Mouse (Mus musculus) kidney, postnatal 25 days (tissue): ENCODE data around the gene Add3.
"Not testable (repeated sequence)": the region's sequence is repeated elsewhere in the genome, so short reads cannot be mapped to it uniquely, and the experiment has no call there.

Experiments used
- DNase-seq, 2 experiments: peaks; one replicate each; pipeline ENCODE4 v3.0.0; 2021; ENCODE audit warnings: mixed read lengths in 2 of 2

Add3 gene

GRCm38 (mm10) chr19:53193964-53194582, 53.8 kb downstream of the Add3 start:
- peak in 1 of 2 experiments; percentile 49 for DNase-seq

GRCm38 (mm10) chr19:53194751-53195520, 54.7 kb downstream of the Add3 start:
- DNase-seq, result no peak

DNA sequence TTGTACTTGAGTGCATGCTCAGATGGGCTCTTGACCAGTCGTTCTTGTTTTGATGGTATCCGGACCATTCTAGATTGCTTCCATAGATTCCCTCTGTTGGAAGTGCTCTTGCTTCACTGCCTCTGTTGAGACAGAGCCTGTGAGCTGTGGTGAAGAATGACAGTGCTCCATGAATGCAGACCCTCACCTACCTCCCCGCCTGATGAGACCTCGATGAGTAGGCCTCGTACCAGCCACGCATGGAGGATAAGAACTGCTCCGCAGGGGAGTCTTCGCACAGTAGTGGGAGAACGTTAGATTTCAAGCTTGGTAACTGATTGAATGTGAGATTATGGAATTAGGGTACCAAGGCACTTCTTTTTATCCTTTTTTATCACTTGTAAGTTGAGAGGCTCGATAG, 56.7 kb downstream of the Add3 start:
- no peak for DNase-seq

DNA sequence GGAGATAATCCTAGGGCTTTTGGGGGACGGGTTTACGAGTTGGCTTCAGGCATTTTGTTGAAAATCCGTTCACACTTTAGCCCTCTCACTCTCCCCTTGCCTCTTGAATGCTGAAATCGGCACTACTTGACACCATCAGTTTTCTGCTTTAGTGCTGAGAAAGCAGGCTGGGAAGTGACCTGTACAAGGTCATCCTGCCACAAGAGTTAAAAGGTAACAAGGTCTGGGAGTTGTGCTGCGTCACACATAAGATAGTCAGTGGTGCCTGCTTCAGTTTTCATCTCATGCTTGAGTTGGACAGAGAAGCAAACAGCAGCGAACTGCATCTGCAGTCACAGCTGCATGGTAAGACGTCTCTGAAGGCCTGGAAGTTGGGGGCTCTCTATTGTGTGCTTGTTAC, 57.5 kb downstream of the Add3 start:
- DNase-seq, result peak; percentile 34 to 52

DNA sequence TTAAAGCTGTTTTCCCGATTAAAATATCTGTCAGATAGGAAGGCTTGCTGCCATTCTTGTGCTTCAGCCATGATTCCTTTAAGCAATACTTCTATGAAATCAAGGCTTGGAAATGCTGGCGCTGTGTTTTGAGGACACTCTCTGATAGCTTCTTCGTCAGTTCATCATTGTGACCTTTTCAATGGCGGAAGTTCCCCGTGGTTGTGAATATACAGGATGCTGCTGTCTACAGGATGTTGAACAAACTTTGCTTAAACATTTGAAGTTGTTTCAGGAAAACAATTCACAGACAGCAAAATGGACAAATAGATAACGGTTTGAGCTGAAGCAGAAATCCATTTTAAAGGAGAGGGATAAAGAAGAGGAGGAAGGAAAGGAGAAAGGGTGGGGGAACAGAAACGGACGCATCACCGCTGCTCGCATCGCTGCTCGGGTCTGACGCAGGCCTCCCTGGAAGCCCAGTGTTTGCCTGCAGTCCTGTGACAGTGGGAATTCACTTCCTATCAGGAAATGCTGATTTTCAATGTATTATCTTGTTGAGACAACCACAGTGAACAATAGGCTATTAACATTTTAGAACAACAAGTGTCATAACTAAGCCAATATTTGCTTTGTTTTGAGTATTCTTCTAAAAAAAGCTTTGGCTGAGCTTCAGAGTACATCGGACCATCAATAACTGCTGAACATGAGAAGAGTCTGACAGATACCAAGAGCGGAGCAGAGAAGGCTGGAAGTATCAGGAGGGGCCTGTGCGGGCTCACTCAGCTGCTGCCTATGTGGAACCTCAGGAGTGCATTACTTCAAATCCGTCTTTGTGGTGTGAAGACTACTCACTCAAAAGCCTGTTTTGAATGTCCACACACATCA, 58.7 kb downstream of the Add3 start:
- peak in 1 of 2 experiments; percentile 59 for DNase-seq

GRCm38 (mm10) chr19:53199711-53200110, 59.5 kb downstream of the Add3 start:
- no peak for DNase-seq

DNA sequence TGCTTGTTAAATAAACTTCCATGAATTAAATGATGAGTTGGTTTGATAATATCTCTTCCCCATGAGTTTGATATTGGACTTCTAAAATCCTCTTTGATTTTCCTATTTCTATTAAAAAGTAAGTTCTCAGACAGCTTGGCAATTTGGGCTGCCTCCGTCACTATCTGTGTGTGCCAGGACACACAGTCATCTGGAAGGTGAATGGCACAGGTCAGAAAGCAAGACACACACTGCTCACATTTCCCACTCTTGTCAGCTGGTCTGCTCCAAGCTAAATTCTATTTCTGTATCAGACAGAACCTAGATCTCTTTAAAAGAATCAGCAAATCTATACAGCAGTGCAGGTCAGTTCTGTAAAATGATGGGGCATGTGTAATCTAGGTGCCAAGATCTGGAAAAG, 61.9 kb downstream of the Add3 start:
- no peak for DNase-seq

GRCm38 (mm10) chr19:53206986-53207385, 66.7 kb downstream of the Add3 start:
- DNase-seq, result no peak

DNA sequence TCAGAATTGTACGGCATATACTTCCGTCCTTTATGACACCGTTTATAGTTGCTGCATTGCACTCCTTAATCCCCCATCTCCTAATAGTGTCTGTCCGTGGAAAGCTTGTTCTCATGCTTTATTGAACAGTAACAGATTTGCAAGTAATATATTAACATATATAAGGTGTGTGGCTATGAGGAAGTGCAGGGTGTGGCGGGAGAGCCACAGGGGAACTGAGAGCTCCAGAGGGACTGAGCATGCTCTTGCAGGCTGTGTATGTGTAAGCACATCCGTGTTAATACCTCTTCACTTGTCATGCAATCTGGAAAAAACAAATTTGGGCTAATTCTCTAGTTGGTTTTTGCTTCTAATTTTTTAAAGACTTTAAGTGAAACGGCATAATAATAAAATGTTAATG, 68.6 kb downstream of the Add3 start:
- no peak for DNase-seq

GRCm38 (mm10) chr19:53210251-53210650, 70.0 kb downstream of the Add3 start:
- no peak for DNase-seq

- no peak for DNase-seq
Measured at GRCm38 (mm10) chr19:53215352-53215751, 75.1 kb downstream of the Add3 start.

- DNase-seq, result no peak
Measured at GRCm38 (mm10) chr19:53216761-53217538, 76.7 kb downstream of the Add3 start.

DNA sequence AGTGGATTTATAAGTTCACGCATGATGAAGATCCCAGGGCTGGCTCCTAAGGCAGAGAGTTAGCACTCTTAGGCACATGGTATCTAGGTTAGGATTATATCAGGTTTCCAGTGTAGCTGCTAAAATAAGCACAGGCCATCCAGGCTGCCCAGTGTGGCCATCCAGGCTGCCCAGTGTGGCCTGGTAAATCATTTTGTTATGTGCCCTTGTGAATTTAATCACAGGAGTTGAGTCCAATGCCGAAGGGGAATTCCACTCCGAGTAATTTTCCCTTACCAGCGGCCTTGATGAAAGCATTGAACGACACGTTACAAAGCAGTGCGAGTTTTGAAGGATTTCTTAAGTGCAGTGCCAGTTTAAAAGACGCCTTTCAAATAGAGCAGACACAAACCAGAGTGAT, 77.6 kb downstream of the Add3 start:
- peak; percentile 24 to 63 for DNase-seq

DNA sequence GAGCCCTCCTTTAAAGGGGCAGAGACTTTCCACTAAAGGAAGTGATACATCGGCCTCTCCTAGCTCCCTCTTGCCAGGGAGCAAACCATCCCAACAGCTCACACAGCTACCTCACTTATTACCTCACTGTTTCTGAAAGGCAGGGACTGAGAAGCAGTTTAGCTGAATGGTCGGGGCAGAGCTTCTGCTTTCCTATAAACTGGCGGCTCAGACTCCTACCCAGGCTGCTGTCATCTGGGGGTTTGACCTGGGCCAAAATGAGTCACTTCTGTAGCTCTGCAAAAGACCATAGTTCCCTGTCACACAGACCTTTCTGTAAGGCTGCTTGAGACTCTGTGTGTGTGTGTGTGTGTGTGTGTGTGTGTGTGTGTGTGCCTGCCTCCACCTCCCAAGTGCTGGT, 79.1 kb downstream of the Add3 start:
- DNase-seq, result no peak

DNA sequence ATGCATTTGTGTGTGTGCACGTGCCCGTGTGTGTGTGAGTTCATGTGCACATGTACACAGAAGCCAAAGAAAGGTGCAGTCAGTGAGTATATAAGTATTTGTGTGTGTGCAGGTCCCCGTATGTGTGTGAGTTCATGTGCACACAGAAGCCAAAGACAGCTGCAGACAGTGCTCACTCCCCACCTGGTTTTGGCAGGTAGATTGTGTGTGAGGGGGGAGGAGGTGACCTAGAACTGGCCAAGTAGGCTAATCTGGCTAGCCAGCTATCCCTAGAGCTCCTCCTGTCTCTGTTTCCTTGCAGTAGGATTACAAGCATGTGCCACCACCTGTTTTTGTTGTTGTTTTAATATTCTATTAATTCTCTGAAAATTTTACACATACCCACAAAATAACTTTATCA, 80.9 kb downstream of the Add3 start:
- DNase-seq, result no peak

GRCm38 (mm10) chr19:53225249-53226070, 85.2 kb downstream of the Add3 start:
- not testable (repeated sequence) for DNase-seq

GRCm38 (mm10) chr19:53226651-53227050, 86.4 kb downstream of the Add3 start:
- DNase-seq, result no peak

GRCm38 (mm10) chr19:53228064-53228794, 88.0 kb downstream of the Add3 start:
- DNase-seq, result no peak

- DNase-seq, result no peak
Measured at GRCm38 (mm10) chr19:53230942-53231815, 90.9 kb downstream of the Add3 start.

GRCm38 (mm10) chr19:53233586-53233985, 93.3 kb downstream of the Add3 start:
- DNase-seq, result no peak
